Comparison of ENCODE assay signal across 9 mouse cellular contexts in the genomic region with DNA sequence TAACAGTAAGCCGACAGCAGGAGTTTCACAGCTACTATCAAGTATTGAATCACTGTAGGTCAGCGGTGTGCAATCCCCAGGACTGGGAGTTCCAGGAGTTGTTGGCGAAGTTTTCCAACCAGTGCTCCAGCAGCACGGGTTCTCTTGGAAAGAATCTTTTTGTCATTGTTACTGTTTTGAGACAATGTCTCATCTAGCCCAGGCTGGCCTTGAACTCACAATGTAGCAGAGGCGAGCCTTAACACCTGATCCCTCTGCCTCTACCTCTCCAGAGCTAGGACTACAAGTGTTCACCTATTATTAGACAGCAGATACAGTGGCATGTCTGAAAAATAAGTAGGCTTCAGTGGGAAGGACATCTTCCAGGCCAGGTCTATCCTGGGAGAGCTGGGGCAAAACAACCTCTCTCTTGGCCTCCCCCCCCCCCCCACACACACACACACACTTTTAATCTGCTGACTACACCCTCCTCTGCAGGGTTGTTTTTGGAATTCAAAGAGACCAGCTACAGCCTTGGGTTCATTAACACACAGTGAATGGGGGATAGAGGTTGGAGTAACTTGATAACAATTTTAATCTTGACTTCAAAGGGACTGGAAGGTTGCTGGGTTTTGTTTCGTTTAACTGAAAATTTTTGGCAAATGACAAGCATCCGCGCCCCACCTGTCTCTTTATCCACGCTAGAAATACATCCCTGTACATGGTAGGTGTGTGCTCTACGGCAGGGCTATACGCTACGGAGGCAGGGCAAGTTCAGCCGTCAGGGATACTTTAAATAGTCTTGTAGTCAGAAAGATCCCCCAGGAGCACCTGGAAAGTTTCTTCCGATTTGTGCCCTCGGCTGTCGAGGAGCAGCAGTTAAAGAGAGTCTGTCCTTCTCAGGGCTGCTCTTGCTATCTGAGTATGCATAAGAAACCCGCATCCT.
DNase-seq lines count a peak whose midpoint lies in the region; ATAC-seq and TF ChIP-seq lines count a peak whose summit lies in the region.
"Had no signal": no experiment of that assay in that cellular context is flagged by ENCODE, and none has a peak within 500 bp of the region (broad histone marks: within the 10 kb centered on the region; RNA-seq: fewer than 3 reads in every experiment).

No protein-coding gene starts in this region.

- H3K36me3 ChIP-seq in embryonic facial prominence, embryonic 15.5 days, result no peaks in the 10 kb centered on the region
- no peaks in the 10 kb centered on the region for H3K36me3 ChIP-seq in intestine, postnatal 0 days (ENCODE audit: control insufficient read depth, insufficient read depth)
- H3K36me3 ChIP-seq in neural tube, embryonic 13.5 days, result no peaks in the 10 kb centered on the region

- H3K4me2 ChIP-seq in embryonic facial prominence, embryonic 15.5 days (replicated peaks), result peak overlapping the region; percentile 45
- peak overlapping the region; percentile 69 for H3K4me2 ChIP-seq in intestine, postnatal 0 days (replicated peaks; ENCODE audit: low read depth)
- peak overlapping the region; percentile 49 for H3K4me2 ChIP-seq in neural tube, embryonic 13.5 days

- H3K27ac ChIP-seq in layer of hippocampus, adult 2 months, result peak overlapping the region; percentile 71; the same call in 1 of the 2 replicates
- no peak overlapping the region for H3K27ac ChIP-seq in embryonic facial prominence, embryonic 15.5 days (replicated peaks)
- H3K27ac ChIP-seq in intestine, postnatal 0 days (ENCODE audit: low read depth, low read length), result peak overlapping the region; percentile 58; the same call in 1 of the 2 replicates
- 0 out of 2 replicates have a peak overlapping the region, but pooled peaks have one; percentile 61 for H3K27ac ChIP-seq in neural tube, embryonic 13.5 days (replicated peaks)

- TF ChIP-seq CTCF in layer of hippocampus, adult 2 months (conservative IDR thresholded peaks at IDR 0.05), result no peak
- TF ChIP-seq CTCF in intestine, postnatal 0 days (IDR thresholded peaks at IDR 0.05; ENCODE audit: low read depth), result no peak

- intact Hi-C loops in left cerebral cortex, postnatal 14 days (cut with DNase I), result no loop called here

- H3K9me3 ChIP-seq in embryonic facial prominence, embryonic 15.5 days (replicated peaks), result no peaks in the 10 kb centered on the region
- H3K9me3 ChIP-seq in intestine, postnatal 0 days (ENCODE audit: control insufficient read depth), result no peaks in the 10 kb centered on the region
- no peaks in the 10 kb centered on the region for H3K9me3 ChIP-seq in neural tube, embryonic 13.5 days

- H3K27me3 ChIP-seq in embryonic facial prominence, embryonic 15.5 days, result no peaks in the 10 kb centered on the region
- H3K27me3 ChIP-seq in intestine, postnatal 0 days (replicated peaks; ENCODE audit: control insufficient read depth, insufficient read depth, low read length), result no peaks in the 10 kb centered on the region
- peaks cover 27% of the 10 kb centered on the region for H3K27me3 ChIP-seq in neural tube, embryonic 13.5 days

- no peak overlapping the region for H3K9ac ChIP-seq in embryonic facial prominence, embryonic 15.5 days
- no peak overlapping the region; the same call in 1 of the 2 replicates for H3K9ac ChIP-seq in intestine, postnatal 0 days (ENCODE audit: low read depth, low read length)
- H3K9ac ChIP-seq in neural tube, embryonic 13.5 days, result peak overlapping the region; percentile 59; the same call in 1 of the 2 replicates

- no peak overlapping the region for H3K4me3 ChIP-seq in layer of hippocampus, adult 2 months
- H3K4me3 ChIP-seq in embryonic facial prominence, embryonic 15.5 days (replicated peaks), result peak overlapping the region; percentile 35
- peak overlapping the region; percentile 42; the same call in 1 of the 2 replicates for H3K4me3 ChIP-seq in intestine, postnatal 0 days (ENCODE audit: low read depth, low read length)
- peak overlapping the region; percentile 27 for H3K4me3 ChIP-seq in neural tube, embryonic 13.5 days

- ATAC-seq in embryonic facial prominence, embryonic 15.5 days (ENCODE audit: insufficient number of reproducible peaks, low FRiP score, low TSS enrichment, low read depth), result no peak
- no peak for ATAC-seq in intestine, postnatal 0 days
- no peak for ATAC-seq in neural tube, embryonic 13.5 days (ENCODE audit: low read depth)

- H3K4me1 ChIP-seq in embryonic facial prominence, embryonic 15.5 days, result peaks cover 42% of the 10 kb centered on the region
- no peaks in the 10 kb centered on the region; the same call in 1 of the 2 replicates for H3K4me1 ChIP-seq in intestine, postnatal 0 days (replicated peaks; ENCODE audit: control insufficient read depth, insufficient read depth, low read length)
- peaks cover 56% of the 10 kb centered on the region for H3K4me1 ChIP-seq in neural tube, embryonic 13.5 days (replicated peaks)

- DNase-seq in layer of hippocampus, adult 2 months (ENCODE audit: low spot score in 2 of 2), result no peak
- DNase-seq in layer of hippocampus, postnatal 14 days (ENCODE audit: low spot score in 2 of 2), result no peak
- no peak for DNase-seq in left cerebral cortex, postnatal 14 days (ENCODE audit: low spot score in 2 of 2)
- DNase-seq in layer of hippocampus, postnatal 25 days (ENCODE audit: extremely low spot score in 1 of 2, low spot score in 1 of 2), result no peak
- no peak for DNase-seq in layer of hippocampus, adult 9-10 months (ENCODE audit: low spot score)
- DNase-seq: thymus, adult 2 months had no signal

- WGBS in embryonic facial prominence, embryonic 15.5 days, result 48% methylated on average over 17 of the region's 17 CpGs
- WGBS in intestine, postnatal 0 days, result 45% methylated on average over 17 of the region's 17 CpGs
- 47% methylated on average over 17 of the region's 17 CpGs for WGBS in neural tube, embryonic 13.5 days
